18 mouse cellular contexts compared by ENCODE assay signal in the genomic region with DNA sequence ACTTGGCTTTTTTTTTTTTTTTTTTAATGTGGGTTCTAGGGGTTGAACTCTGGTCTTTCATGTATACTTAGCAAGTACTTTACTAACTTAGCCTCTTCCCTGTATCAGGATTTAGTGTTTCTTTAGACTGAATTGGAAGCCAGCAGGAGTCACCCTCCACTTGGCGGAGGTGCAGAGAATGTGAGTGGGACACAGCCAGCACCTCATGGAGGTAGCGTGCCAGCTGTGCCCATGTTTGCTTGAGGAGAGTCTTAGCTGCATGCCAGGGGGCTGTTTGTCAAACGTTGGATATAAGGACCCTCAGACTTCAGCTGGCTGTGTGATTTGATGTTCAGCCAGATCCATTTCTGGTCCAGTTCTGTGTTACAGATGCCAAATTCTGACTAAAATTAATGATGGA. TPM values are rescaled to one million over a fixed set of nuclear protein-coding genes. Genes with fewer than 3 reads are reported as not detected.
A peak's percentile ranks its signal among the peaks of the same experiment; 100 is the strongest.
DNase-seq lines count a peak whose midpoint lies in the region; ATAC-seq and TF ChIP-seq lines count a peak whose summit lies in the region.
"Had no signal": no experiment of that assay in that cellular context is flagged by ENCODE, and none has a peak within 500 bp of the region (broad histone marks: within the 10 kb centered on the region; RNA-seq: fewer than 3 reads in every experiment).

No protein-coding gene starts in this region.

- ATAC-seq in heart, postnatal 0 days (ENCODE audit: insufficient read depth, low read depth): no peak
- no peak for ATAC-seq in midbrain, postnatal 0 days (ENCODE audit: low FRiP score)
- ATAC-seq in midbrain, embryonic 14.5 days (ENCODE audit: low FRiP score, low TSS enrichment): no peak
- ATAC-seq: forebrain, embryonic 13.5 days; forebrain, postnatal 0 days had no signal

- H3K4me3 ChIP-seq in heart, postnatal 0 days (ENCODE audit: low read depth, low read length): no peak overlapping the region
- H3K4me3 ChIP-seq in midbrain, postnatal 0 days (ENCODE audit: low read depth, low read length): no peak overlapping the region
- H3K4me3 ChIP-seq in midbrain, embryonic 14.5 days (replicated peaks; ENCODE audit: low read depth, low read length): no peak overlapping the region
- no peak overlapping the region for H3K4me3 ChIP-seq in embryonic facial prominence, embryonic 10.5 days
- H3K4me3 ChIP-seq: forebrain, embryonic 13.5 days; heart, embryonic 15.5 days; hindbrain, embryonic 13.5 days had no signal

- H3K4me1 ChIP-seq in heart, postnatal 0 days (ENCODE audit: control insufficient read depth, insufficient read depth): peaks cover 18% of the 10 kb centered on the region
- H3K4me1 ChIP-seq in midbrain, postnatal 0 days (ENCODE audit: insufficient read depth, low read length): 0 out of 2 replicates have a peak, but pooled peaks cover 4% of the 10 kb centered on the region
- peaks cover 14% of the 10 kb centered on the region; the same call in 1 of the 2 replicates for H3K4me1 ChIP-seq in midbrain, embryonic 14.5 days (ENCODE audit: control insufficient read depth, insufficient read depth, low read length)
- H3K4me1 ChIP-seq in embryonic facial prominence, embryonic 10.5 days: peaks cover 50% of the 10 kb centered on the region

- peak; percentile 24; the same call in 1 of the 2 replicates for TF ChIP-seq CTCF in heart, postnatal 0 days (IDR thresholded peaks at IDR 0.05; ENCODE audit: low read depth)
- TF ChIP-seq CTCF in midbrain, postnatal 0 days (IDR thresholded peaks at IDR 0.05): no peak

- H3K9ac ChIP-seq in heart, postnatal 0 days (replicated peaks; ENCODE audit: low read depth, low read length): no peak overlapping the region
- H3K9ac ChIP-seq in midbrain, postnatal 0 days (replicated peaks; ENCODE audit: low read length, poor library complexity, severe bottlenecking): no peak overlapping the region
- H3K9ac ChIP-seq in midbrain, embryonic 14.5 days (replicated peaks; ENCODE audit: low read length): no peak overlapping the region
- H3K9ac ChIP-seq: forebrain, embryonic 13.5 days; forebrain, postnatal 0 days; heart, embryonic 15.5 days; hindbrain, embryonic 13.5 days had no signal

- DNase-seq in heart, postnatal 0 days (ENCODE audit: low spot score): no peak
- DNase-seq in heart, adult 18-20 months: no peak
- peak; percentile 37 for DNase-seq in left cerebral cortex, postnatal 4 days
- no peak for DNase-seq in left cerebral cortex, adult 11 months (ENCODE audit: low spot score)
- peak; percentile 28 for DNase-seq in midbrain, postnatal 0 days (ENCODE audit: low spot score)
- no peak for DNase-seq in midbrain, embryonic 14.5 days
- no peak for DNase-seq in embryonic facial prominence, embryonic 10.5 days (ENCODE audit: low spot score)
- DNase-seq: adrenal gland, postnatal 14 days; cerebellum, adult 18-20 months; cerebellum, adult 9-11 months; cerebellum, postnatal 36 days; forebrain, postnatal 0 days; gastrocnemius, postnatal 14 days had no signal

- intact Hi-C loops in left cerebral cortex, postnatal 4 days (cut with DNase I): no loop called here

- no peak overlapping the region for H3K4me2 ChIP-seq in heart, postnatal 0 days (ENCODE audit: low read depth, low read length)
- H3K4me2 ChIP-seq in midbrain, postnatal 0 days (ENCODE audit: low read depth, low read length, poor library complexity, severe bottlenecking): no peak overlapping the region
- H3K4me2 ChIP-seq in midbrain, embryonic 14.5 days (ENCODE audit: low read length): no peak overlapping the region
- H3K4me2 ChIP-seq: forebrain, embryonic 13.5 days; heart, embryonic 11.5 days; heart, embryonic 15.5 days; hindbrain, embryonic 13.5 days had no signal

- H3K27me3 ChIP-seq in heart, postnatal 0 days (ENCODE audit: control insufficient read depth, insufficient read depth, low read length): no peaks in the 10 kb centered on the region
- H3K27me3 ChIP-seq in midbrain, postnatal 0 days (ENCODE audit: insufficient read depth, low read length): no peaks in the 10 kb centered on the region
- no peaks in the 10 kb centered on the region for H3K27me3 ChIP-seq in midbrain, embryonic 14.5 days (ENCODE audit: control insufficient read depth, insufficient read depth, low read length)
- H3K27me3 ChIP-seq in embryonic facial prominence, embryonic 10.5 days (replicated peaks; ENCODE audit: low read depth, poor library complexity, severe bottlenecking): no peaks in the 10 kb centered on the region
- H3K27me3 ChIP-seq: forebrain, embryonic 13.5 days; heart, embryonic 15.5 days; hindbrain, embryonic 13.5 days had no signal

- no peaks in the 10 kb centered on the region for H3K36me3 ChIP-seq in heart, postnatal 0 days (replicated peaks; ENCODE audit: control insufficient read depth, insufficient read depth, low read length)
- no peaks in the 10 kb centered on the region for H3K36me3 ChIP-seq in midbrain, postnatal 0 days (ENCODE audit: insufficient read depth, low read length)
- no peaks in the 10 kb centered on the region for H3K36me3 ChIP-seq in midbrain, embryonic 14.5 days (ENCODE audit: control insufficient read depth, insufficient read depth, low read length)
- H3K36me3 ChIP-seq in embryonic facial prominence, embryonic 10.5 days (replicated peaks): no peaks in the 10 kb centered on the region
- H3K36me3 ChIP-seq: heart, embryonic 15.5 days; hindbrain, embryonic 13.5 days had no signal

- H3K27ac ChIP-seq in heart, postnatal 0 days (ENCODE audit: low read depth): no peak overlapping the region
- no peak overlapping the region for H3K27ac ChIP-seq in midbrain, postnatal 0 days (ENCODE audit: low read depth, low read length)
- H3K27ac ChIP-seq in midbrain, embryonic 14.5 days (replicated peaks; ENCODE audit: low read depth, low read length): no peak overlapping the region
- no peak overlapping the region for H3K27ac ChIP-seq in embryonic facial prominence, embryonic 10.5 days (replicated peaks)
- H3K27ac ChIP-seq: forebrain, embryonic 13.5 days; heart, embryonic 15.5 days; hindbrain, embryonic 13.5 days had no signal

- H3K9me3 ChIP-seq in heart, postnatal 0 days (replicated peaks; ENCODE audit: control insufficient read depth, low read length): no peaks in the 10 kb centered on the region
- no peaks in the 10 kb centered on the region for H3K9me3 ChIP-seq in midbrain, postnatal 0 days (ENCODE audit: low read length)
- H3K9me3 ChIP-seq in midbrain, embryonic 14.5 days (ENCODE audit: control insufficient read depth, low read length): no peaks in the 10 kb centered on the region
- 0 out of 2 replicates have a peak, but pooled peaks cover 2% of the 10 kb centered on the region for H3K9me3 ChIP-seq in embryonic facial prominence, embryonic 10.5 days
- H3K9me3 ChIP-seq: forebrain, embryonic 13.5 days; heart, embryonic 15.5 days; hindbrain, embryonic 13.5 days had no signal

- TF ChIP-seq EP300 in heart, postnatal 0 days (IDR thresholded peaks at IDR 0.05; ENCODE audit: low read depth): no peak

- 37% methylated on average over 3 of the region's 3 CpGs for WGBS in heart, postnatal 0 days
- WGBS in midbrain, postnatal 0 days: 56% methylated on average over 3 of the region's 3 CpGs
- WGBS in midbrain, embryonic 14.5 days: 79% methylated on average over 3 of the region's 3 CpGs
- 86% methylated on average over 3 of the region's 3 CpGs for WGBS in embryonic facial prominence, embryonic 10.5 days

RNA-seq across cellular contexts. Expression of a gene that starts 7.7 kb away (rescaled TPM):
- total RNA-seq in heart, postnatal 0 days (2014; rRNA removed; ENCODE audit: low replicate concordance): 5.9 and 7.5 TPM in 2 replicates
- 3.9 and 4.2 TPM in 2 replicates for polyA plus RNA-seq in heart, postnatal 0 days (2015; fragmentation: Nextera tagmentation; extraction: Ambion mirVana)
- under 1 TPM; 0.20 to 0.23 TPM for total RNA-seq in heart, adult 18-20 months (2021)
- total RNA-seq in left cerebral cortex, postnatal 4 days (2021): 10 to 100 TPM; 13.8 to 16.3 TPM
- total RNA-seq in midbrain, postnatal 0 days (2014; rRNA removed): 32.4 and 36.6 TPM in 2 replicates
- polyA plus RNA-seq in midbrain, postnatal 0 days (2015; fragmentation: Nextera tagmentation; extraction: Ambion mirVana): 18.2 and 20.1 TPM in 2 replicates
- 29.5 and 39.8 TPM in 2 replicates for polyA plus RNA-seq in midbrain, embryonic 14.5 days (2014; fragmentation: Nextera tagmentation; extraction: Ambion mirVana)
- 23.0 and 26.9 TPM in 2 replicates for polyA plus RNA-seq in embryonic facial prominence, embryonic 10.5 days (2016; fragmentation: Nextera tagmentation; extraction: Ambion mirVana)
- total RNA-seq: MEL had no signal

Comparison
In these comparisons a context has a peak if more than half of its experiments do, and no peak if none do; other contexts are left out.
1. DNase-seq: peak in left cerebral cortex, postnatal 4 days (single experiment) and midbrain, postnatal 0 days (single experiment); none in heart, postnatal 0 days (single experiment), heart, adult 18-20 months (0 of 2), left cerebral cortex, adult 11 months (single experiment), midbrain, embryonic 14.5 days (single experiment) and embryonic facial prominence, embryonic 10.5 days (single experiment).